Mouse (Mus musculus): ENCODE data around the gene Fmo5.

- TF ChIP-seq USF1 (IDR thresholded peaks at IDR 0.05; ENCODE audit: low read depth) (no peak), MYOD1 (IDR thresholded peaks at IDR 0.05; ENCODE audit: control insufficient read depth, insufficient read length, low read depth) (no peak), CTCF (IDR thresholded peaks at IDR 0.05; ENCODE audit: control insufficient read depth, insufficient read depth, insufficient read length) (no peak), CEBPB (IDR thresholded peaks at IDR 0.05; ENCODE audit: low read depth) (no peak), FOSL1 (IDR thresholded peaks at IDR 0.05; ENCODE audit: insufficient read depth, low read length, poor library complexity, severe bottlenecking) (no peak)
Observed at GRCm38 (mm10) chr3:97666154-97666553, 37.5 kb downstream of the Fmo5 start.
